10 mouse cellular contexts compared by ENCODE assay signal in genomic region chr16:57755708-57756107, GRCm38 (mm10). TPM values are rescaled to one million over a fixed set of nuclear protein-coding genes. Genes with fewer than 3 reads are reported as not detected.
DNase-seq lines count a peak whose midpoint lies in the region; ATAC-seq and TF ChIP-seq lines count a peak whose summit lies in the region.
"Had no signal": no experiment of that assay in that cellular context is flagged by ENCODE, and none has a peak within 500 bp of the region (broad histone marks: within the 10 kb centered on the region; RNA-seq: fewer than 3 reads in every experiment).

No protein-coding gene starts in this region.

- no peaks in the 10 kb centered on the region for H3K9me3 ChIP-seq in heart, embryonic 14.5 days (ENCODE audit: control insufficient read depth, low read length)
- no peaks in the 10 kb centered on the region for H3K9me3 ChIP-seq in forebrain, embryonic 14.5 days (replicated peaks; ENCODE audit: control insufficient read depth, low read length)
- no peaks in the 10 kb centered on the region for H3K9me3 ChIP-seq in midbrain, embryonic 13.5 days
- H3K9me3 ChIP-seq: G1E had no signal

- peaks cover 3 to 9% of the 10 kb centered on the region in 2 experiments; a peak in 2 of 4 replicates for H3K4me1 ChIP-seq in heart, embryonic 14.5 days (ENCODE audit: control insufficient read depth in 2 of 2, insufficient read depth in 2 of 2, low read length in 2 of 2)
- H3K4me1 ChIP-seq in cortical plate, adult 2 months (ENCODE audit: control insufficient read depth, insufficient read depth, low read length): peaks cover 2% of the 10 kb centered on the region; the same call in 1 of the 2 replicates
- peaks cover 2% of the 10 kb centered on the region; the same call in 1 of the 2 replicates for H3K4me1 ChIP-seq in forebrain, embryonic 14.5 days (ENCODE audit: control insufficient read depth, insufficient read depth, low read length)
- peaks cover 11% of the 10 kb centered on the region; the same call in 1 of the 2 replicates for H3K4me1 ChIP-seq in midbrain, embryonic 13.5 days (replicated peaks)

- H3K9ac ChIP-seq in heart, embryonic 14.5 days (ENCODE audit: low read length): no peak overlapping the region
- H3K9ac ChIP-seq in forebrain, embryonic 14.5 days (ENCODE audit: low read length): no peak overlapping the region
- H3K9ac ChIP-seq in midbrain, embryonic 13.5 days (replicated peaks): no peak overlapping the region

- intact Hi-C loops in heart, postnatal 14 days (cut with DNase I): no loop called here

- ATAC-seq in heart, embryonic 14.5 days (ENCODE audit: insufficient number of reproducible peaks, insufficient read depth, low FRiP score, low read depth): no peak
- no peak for ATAC-seq in forebrain, embryonic 14.5 days
- ATAC-seq in midbrain, embryonic 13.5 days: 0 out of 2 replicates have a peak, but pooled peaks have one; percentile 12
- no peak for ATAC-seq in megakaryocyte, adult 5-6 weeks (ENCODE audit: poor library complexity, severe bottlenecking)
- no peak for ATAC-seq in erythroblast, adult 5-6 weeks (replicated peaks; ENCODE audit: low FRiP score, poor library complexity, severe bottlenecking)
- ATAC-seq: lung, postnatal 0 days had no signal

- no peak overlapping the region for H3K27ac ChIP-seq in heart, embryonic 14.5 days (replicated peaks in 1 of 2; ENCODE audit: control insufficient read depth in 1 of 2, insufficient read depth in 1 of 2, low read depth in 2 of 2, low read length in 2 of 2)
- peak overlapping the region; percentile 26; the same call in 1 of the 2 replicates for H3K27ac ChIP-seq in cortical plate, adult 2 months (ENCODE audit: insufficient read depth, low read length)
- no peak overlapping the region for H3K27ac ChIP-seq in forebrain, embryonic 14.5 days (ENCODE audit: low read depth, low read length)
- H3K27ac ChIP-seq in midbrain, embryonic 13.5 days: no peak overlapping the region

- TF ChIP-seq POLR2A in cortical plate, adult 2 months (IDR thresholded peaks at IDR 0.05; ENCODE audit: extremely low read depth, insufficient read depth, low read length): no peak

- no peaks in the 10 kb centered on the region for H3K27me3 ChIP-seq in heart, embryonic 14.5 days (ENCODE audit: control insufficient read depth, insufficient read depth, low read length)
- no peaks in the 10 kb centered on the region for H3K27me3 ChIP-seq in forebrain, embryonic 14.5 days (replicated peaks; ENCODE audit: control insufficient read depth, insufficient read depth, low read length)
- H3K27me3 ChIP-seq in midbrain, embryonic 13.5 days: no peaks in the 10 kb centered on the region

- H3K4me3 ChIP-seq in heart, embryonic 14.5 days (ENCODE audit: control insufficient read depth in 1 of 2, insufficient read depth in 1 of 2, low read depth in 1 of 2, low read length in 2 of 2): no peak overlapping the region
- peak overlapping the region; percentile 49 for H3K4me3 ChIP-seq in cortical plate, adult 2 months (ENCODE audit: insufficient read depth, low read length)
- H3K4me3 ChIP-seq in forebrain, embryonic 14.5 days (ENCODE audit: low read depth, low read length): peak overlapping the region; percentile 28; the same call in 1 of the 2 replicates
- H3K4me3 ChIP-seq in midbrain, embryonic 13.5 days (replicated peaks): peak overlapping the region; percentile 47

- DNase-seq in heart, postnatal 14 days: no peak
- no peak for DNase-seq in forebrain, embryonic 14.5 days (ENCODE audit: low spot score)
- DNase-seq in spleen, adult 12 weeks (ENCODE audit: low spot score): no peak

- WGBS in heart, embryonic 14.5 days: 52% methylated on average over 5 of the region's 5 CpGs
- WGBS in forebrain, embryonic 14.5 days: 27% methylated on average over 5 of the region's 5 CpGs
- 31% methylated on average over 5 of the region's 5 CpGs for WGBS in midbrain, embryonic 13.5 days

- no peaks in the 10 kb centered on the region for H3K36me3 ChIP-seq in heart, embryonic 14.5 days (ENCODE audit: control insufficient read depth, insufficient read depth, low read length)
- H3K36me3 ChIP-seq in forebrain, embryonic 14.5 days (ENCODE audit: control insufficient read depth, insufficient read depth, low read length): no peaks in the 10 kb centered on the region
- H3K36me3 ChIP-seq in midbrain, embryonic 13.5 days: no peaks in the 10 kb centered on the region
- H3K36me3 ChIP-seq: G1E had no signal

- H3K4me2 ChIP-seq in heart, embryonic 14.5 days (ENCODE audit: low read length): peak overlapping the region; percentile 90; the same call in 1 of the 2 replicates
- H3K4me2 ChIP-seq in forebrain, embryonic 14.5 days (ENCODE audit: low read length): peak overlapping the region; percentile 67
- H3K4me2 ChIP-seq in midbrain, embryonic 13.5 days (replicated peaks): peak overlapping the region; percentile 71

- no peak for TF ChIP-seq CTCF in cortical plate, adult 2 months (IDR thresholded peaks at IDR 0.05; ENCODE audit: extremely low read depth, insufficient read depth, low read length)

RNA-seq across cellular contexts. Expression of gene Col8a1, which starts 1.2 kb away (rescaled TPM):
- 1.6 and 2.3 TPM in 2 replicates for polyA plus RNA-seq in heart, embryonic 14.5 days (2014; fragmentation: Nextera tagmentation; extraction: Ambion mirVana)
- 1 to 10 TPM; 8.0 to 9.3 TPM for total RNA-seq in heart, postnatal 14 days (2021)
- 1.3 and 1.4 TPM in 2 replicates for polyA plus RNA-seq in cortical plate, adult 2 months (2012; rRNA removed)
- polyA plus RNA-seq in forebrain, embryonic 14.5 days (2014; fragmentation: Nextera tagmentation; extraction: Ambion mirVana): 0.73 and 1.0 TPM in 2 replicates
- 2.1 and 4.3 TPM in 2 replicates for polyA plus RNA-seq in midbrain, embryonic 13.5 days (2015; fragmentation: Nextera tagmentation; extraction: Ambion mirVana)
- not detected in 2 replicates for total RNA-seq in megakaryocyte, adult 5-6 weeks (2015)
- not detected in 2 replicates for total RNA-seq in megakaryocyte, adult 5-6 weeks (2017)
- not detected in 2 replicates for total RNA-seq in erythroblast, adult 5-6 weeks (2015; ENCODE audit: low replicate concordance)
- total RNA-seq in erythroblast, adult 5-6 weeks (2017; ENCODE audit: low replicate concordance): 0.56 TPM in 1 of 2 replicates, not detected in the other
- polyA plus RNA-seq: G1E had no signal

Comparison
In these comparisons a context has a peak if more than half of its experiments do, and no peak if none do; other contexts are left out.
1. H3K4me3 ChIP-seq: peak in cortical plate, adult 2 months (single experiment), forebrain, embryonic 14.5 days (single experiment) and midbrain, embryonic 13.5 days (single experiment); none in heart, embryonic 14.5 days (0 of 2).
2. Peak in every context shown above with its lines, with median percentiles within 50 percentile points of each other: H3K4me2 ChIP-seq.